Mouse (Mus musculus): ENCODE data around the gene Nim1k. TPM values are rescaled to one million over a fixed set of nuclear protein-coding genes. Genes with fewer than 3 reads are reported as not detected.
"Not testable (repeated sequence)": the region's sequence is repeated elsewhere in the genome, so short reads cannot be mapped to it uniquely, and the experiment has no call there.

Nim1k gene
- polyA plus RNA-seq, 1 experiment = 0.10 TPM

- WGBS = 80% methylated on average over 6 of the region's 6 CpGs
These were observed 24.2 kb downstream of the Nim1k start for GRCm38 (mm10) chr13:119731448-119731847.

DNA sequence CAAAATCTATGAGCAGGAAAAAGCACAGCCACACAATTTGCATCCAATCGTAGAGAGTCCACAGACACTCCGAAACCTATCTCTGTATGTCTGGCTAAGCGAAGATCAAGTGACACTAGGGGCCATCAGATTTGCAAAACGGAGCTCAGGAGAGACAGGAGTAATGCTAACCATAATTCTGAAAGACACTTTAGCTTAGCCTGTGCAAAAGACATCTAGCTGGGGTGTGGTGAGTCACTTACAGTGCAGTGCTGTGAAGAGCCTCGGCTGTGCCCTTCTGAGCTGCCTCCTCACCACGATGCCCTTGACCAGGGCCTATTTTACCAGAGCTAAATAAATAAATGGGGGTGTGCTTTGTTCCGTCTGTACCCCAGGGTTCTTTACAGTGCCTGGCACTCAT is 26.3 kb downstream of the Nim1k start:
- WGBS = 79% methylated on average over 7 of the region's 7 CpGs
- DNase-seq (ENCODE audit: low read depth, low spot score) = no peak

More at GRCm38 (mm10) chr13:119731448-119731847, 24.2 kb downstream of the Nim1k start:
- DNase-seq (ENCODE audit: low read depth, low spot score) = no peak

- DNase-seq (ENCODE audit: low read depth, low spot score) = no peak
- WGBS = 78% methylated on average over 26 of the region's 26 CpGs
These were observed 27.9 kb downstream of the Nim1k start for GRCm38 (mm10) chr13:119727608-119728387.

DNA sequence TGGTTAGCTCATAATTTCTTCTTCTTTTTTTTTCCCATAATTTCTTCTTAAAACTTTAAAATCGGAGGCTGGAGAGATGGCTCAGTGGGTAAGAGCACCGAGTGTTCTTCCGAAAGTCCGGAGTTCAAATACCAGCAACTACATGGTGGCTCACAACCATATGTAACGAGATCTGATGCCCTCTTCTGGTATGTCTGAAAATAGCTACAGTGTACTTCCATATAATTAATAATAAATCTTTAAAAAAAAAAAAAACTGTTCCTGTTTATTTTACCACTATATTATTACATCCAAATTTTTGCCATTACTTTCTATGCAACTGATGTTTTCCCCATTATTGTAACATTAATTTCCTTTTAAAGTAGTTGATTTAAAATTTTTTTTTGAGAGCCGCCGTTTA is 31.1 kb downstream of the Nim1k start:
- no peak for DNase-seq (ENCODE audit: low read depth, low spot score)
- WGBS = 72% methylated on average over 7 of the region's 7 CpGs

- WGBS = 51% methylated on average over 5 of the region's 5 CpGs
- DNase-seq (ENCODE audit: low read depth, low spot score) = no peak
These were observed 32.3 kb downstream of the Nim1k start for GRCm38 (mm10) chr13:119723368-119723767.

GRCm38 (mm10) chr13:119722447-119722846 is 33.2 kb downstream of the Nim1k start:
- no peak for DNase-seq (ENCODE audit: low read depth, low spot score)
- WGBS = 73% methylated on average over 3 of the region's 3 CpGs

DNA sequence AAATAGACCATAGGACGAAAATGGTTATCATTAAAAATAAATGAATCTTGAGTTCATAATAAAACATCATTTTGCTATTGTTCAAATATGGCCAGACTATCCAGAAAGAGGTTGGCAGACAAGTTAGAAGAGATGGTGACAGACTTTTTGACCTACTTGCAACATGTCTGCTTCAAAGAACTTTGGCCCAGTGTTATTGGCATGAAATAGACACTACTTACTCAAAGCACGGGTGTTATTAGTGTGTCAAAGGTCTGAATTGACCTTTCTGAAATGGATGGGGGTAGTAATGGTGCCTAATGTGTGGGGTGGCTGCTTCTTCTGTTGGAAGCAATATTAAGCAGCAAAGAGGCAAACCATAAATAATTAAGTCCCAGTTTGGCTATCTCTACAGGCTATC is 39.6 kb downstream of the Nim1k start:
- WGBS = 76% methylated on average over 2 of the region's 2 CpGs
- no peak for DNase-seq (ENCODE audit: low read depth, low spot score)

DNA sequence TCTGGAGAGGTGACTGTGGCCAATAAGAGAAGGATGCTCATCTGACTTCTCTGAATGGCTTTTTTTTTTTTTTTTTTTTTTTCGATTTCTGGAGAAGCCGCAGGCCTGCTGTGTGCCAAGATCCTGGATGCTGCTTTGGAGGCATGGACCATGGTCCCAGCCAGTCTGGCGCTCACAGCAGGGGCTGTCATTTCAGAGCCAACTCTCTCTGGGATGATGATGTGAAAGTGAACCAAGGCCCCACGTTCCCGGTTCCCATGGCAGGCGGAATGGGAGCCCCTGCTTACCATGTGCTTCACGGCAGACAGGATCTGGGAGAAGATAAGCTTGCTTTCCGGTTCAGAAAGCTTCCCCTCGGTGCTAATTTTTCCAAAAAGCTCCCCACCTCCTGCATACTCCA is 41.9 kb downstream of the Nim1k start:
- WGBS = 76% methylated on average over 9 of the region's 9 CpGs
- DNase-seq (ENCODE audit: low read depth, low spot score) = no peak

DNA sequence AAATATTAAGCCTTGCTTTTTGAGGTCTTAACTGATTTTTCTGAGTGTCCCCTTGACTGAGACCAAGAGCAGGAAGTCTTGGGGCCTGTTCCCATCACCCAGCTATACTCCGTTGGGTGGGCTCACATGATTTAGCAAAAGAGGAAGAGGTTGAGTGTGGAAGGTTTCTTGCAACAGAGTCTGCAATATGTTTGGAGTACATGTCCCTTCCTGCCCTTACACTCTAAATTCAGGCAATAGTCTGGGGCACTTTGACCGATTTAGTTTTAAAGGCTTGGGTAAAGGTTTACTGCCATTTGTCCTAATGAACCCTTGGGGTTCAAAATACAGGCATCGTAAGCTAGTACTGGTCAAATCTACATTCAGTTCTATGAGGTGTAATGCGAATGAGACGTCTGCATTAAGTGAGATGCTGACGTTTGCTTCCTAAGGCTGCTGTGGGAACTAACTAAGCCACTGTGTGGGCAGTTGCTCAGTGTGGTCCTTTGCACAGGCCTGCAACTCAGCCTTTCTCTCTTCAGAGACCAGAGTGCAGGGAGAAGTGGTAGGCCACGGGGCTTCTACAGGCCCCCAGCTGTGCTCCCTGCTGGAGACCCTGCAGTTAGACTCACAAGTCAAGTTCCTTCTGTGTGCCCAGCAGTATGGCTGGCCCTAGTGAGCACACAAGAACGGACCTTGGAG is 42.4 kb downstream of the Nim1k start:
- no peak for DNase-seq (ENCODE audit: low read depth, low spot score)

DNA sequence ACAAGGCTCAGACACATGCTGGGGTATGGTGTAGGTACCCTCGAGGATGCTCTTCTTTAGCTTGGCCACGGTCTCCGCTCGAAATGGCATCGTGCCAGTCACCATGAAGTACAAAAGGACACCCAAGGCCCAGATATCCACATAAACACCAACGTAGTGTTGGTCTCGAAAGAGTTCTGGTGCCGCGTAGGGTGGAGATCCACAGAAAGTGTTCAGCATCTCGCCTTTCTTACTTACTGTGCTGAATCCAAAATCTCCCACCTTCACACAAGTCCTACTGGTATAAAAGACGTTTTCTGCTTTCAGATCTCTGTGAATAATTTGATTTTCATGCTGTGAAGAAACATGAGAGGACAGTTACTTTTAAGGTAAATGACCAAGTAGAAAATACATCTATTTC is 43.2 kb downstream of the Nim1k start:
- no peak for DNase-seq (ENCODE audit: low read depth, low spot score)
- 90% methylated on average over 11 of the region's 11 CpGs for WGBS

More for the DNA sequence above, 42.4 kb downstream of the Nim1k start:
- WGBS = 75% methylated on average over 8 of the region's 8 CpGs

- no peak for DNase-seq (ENCODE audit: low read depth, low spot score)
- 52% methylated on average over 10 of the region's 10 CpGs for WGBS
These were observed 45.4 kb downstream of the Nim1k start for GRCm38 (mm10) chr13:119710268-119710610.

DNA sequence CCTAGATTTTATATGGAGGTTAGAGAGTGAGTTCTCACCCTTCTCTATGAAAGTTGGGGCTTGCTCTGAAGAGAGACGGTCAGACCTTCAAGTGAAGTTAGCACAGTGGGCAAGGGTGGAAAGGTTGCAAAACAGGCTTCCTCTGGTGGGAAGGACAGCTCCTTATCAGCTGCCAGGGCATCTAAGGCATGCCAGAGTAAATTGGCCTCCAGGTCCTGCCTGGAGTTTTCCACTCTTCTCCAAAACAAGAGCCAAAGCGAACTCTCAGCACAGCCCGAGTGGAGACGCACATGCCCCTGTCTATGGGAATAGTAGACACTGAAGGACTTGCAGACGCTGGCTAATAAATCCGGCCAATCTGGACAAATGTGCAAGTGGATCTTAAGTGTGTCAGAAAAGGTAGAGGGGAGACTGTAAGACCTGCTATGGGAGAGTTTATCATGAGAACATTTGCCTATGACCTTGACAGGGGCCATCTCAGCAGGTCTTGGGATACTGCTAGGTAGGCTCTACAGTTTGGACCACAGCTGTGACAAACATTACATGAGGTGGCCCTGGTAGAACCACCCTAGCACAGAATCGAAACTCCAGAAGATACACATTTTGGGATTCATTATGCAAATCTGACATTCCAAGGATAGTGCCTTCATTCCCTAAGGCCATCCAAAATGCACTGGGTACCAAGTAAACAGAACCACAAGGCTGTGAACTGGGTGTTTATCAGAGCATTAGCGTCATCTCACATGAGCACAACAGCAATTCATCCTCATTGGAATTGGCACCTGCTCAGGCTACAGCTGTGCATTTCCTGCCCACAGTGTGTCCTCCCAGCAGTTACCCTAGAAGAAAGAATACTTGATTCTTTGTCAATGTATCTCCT is 46.1 kb downstream of the Nim1k start:
- no peak for DNase-seq (ENCODE audit: low read depth, low spot score)
- 85% methylated on average over 8 of the region's 8 CpGs for WGBS

GRCm38 (mm10) chr13:119708941-119709340 is 46.7 kb downstream of the Nim1k start:
- WGBS = 78% methylated on average over 5 of the region's 5 CpGs
- DNase-seq (ENCODE audit: low read depth, low spot score) = no peak

- no peak for DNase-seq (ENCODE audit: low read depth, low spot score)
- 60% methylated on average over 6 of the region's 6 CpGs for WGBS
These were observed 47.8 kb downstream of the Nim1k start for GRCm38 (mm10) chr13:119707906-119708305.

DNA sequence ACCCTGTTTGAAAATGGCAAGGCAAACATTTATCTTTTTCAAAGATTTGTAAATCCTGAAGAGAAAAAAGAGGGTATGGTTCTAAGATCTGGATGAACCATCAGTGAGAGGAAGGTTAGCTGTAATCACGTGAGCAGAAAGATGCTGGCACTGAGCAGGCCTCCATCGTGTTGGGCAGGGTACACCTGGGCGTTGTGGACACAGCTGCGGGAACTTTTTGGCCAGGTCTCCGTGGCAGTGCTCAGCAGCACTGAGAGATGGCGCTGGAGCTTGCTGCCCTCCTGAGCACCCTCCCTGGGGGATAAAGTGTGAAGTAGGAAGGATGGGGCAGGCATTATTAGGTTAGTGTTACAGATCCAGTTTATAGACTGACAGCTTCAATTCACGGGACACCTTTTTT is 48.7 kb downstream of the Nim1k start:
- WGBS = 46% methylated on average over 7 of the region's 7 CpGs
- no peak for DNase-seq (ENCODE audit: low read depth, low spot score)

- DNase-seq (ENCODE audit: low read depth, low spot score) = not testable (repeated sequence)
- 79% methylated on average over 8 of the region's 8 CpGs for WGBS
These were observed 49.3 kb downstream of the Nim1k start for GRCm38 (mm10) chr13:119706278-119706880.

DNA sequence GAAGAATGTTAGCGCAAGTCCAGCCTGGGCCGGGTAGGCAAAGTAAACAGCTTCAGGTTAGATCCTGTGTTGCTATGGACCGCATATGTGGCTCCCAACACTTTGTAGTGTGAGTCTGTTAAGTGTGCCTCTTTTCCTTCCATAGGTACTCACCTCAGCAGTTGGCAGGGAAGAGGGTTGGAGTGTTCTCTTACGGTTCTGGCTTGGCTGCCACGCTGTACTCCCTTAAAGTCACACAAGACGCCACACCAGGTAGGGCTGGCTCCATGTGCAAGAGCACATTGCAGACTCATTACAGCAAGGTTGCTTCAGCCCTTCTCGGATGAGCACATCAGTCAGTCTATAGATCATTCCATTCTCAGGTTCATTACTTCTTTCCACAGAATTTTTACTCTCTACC is 51.4 kb downstream of the Nim1k start:
- DNase-seq (ENCODE audit: low read depth, low spot score) = no peak
- WGBS = 73% methylated on average over 7 of the region's 7 CpGs

DNA sequence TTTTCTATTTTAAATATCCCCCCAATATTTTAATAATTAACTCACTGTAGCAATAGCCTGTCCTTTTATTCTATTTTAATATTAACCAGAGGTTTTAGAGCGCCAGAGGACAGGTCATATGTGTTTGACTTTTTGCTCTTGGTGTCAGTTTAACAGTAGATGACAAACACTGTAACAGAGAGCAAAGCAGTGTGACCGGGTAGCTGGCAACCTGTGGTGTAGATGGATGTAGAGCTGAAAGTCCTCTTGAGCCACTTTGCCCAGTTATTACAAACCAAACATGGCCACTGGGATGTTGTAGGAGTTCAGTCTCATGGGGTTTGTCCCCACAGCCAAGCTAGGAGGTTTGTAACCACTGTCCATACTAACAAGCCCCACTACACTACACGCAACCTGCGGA is 57.2 kb downstream of the Nim1k start:
- WGBS = 84% methylated on average over 4 of the region's 4 CpGs
- no peak for DNase-seq (ENCODE audit: low read depth, low spot score)

GRCm38 (mm10) chr13:119696496-119696895 is 59.2 kb downstream of the Nim1k start:
- 53% methylated on average over 1 of the region's 1 CpGs for WGBS
- no peak for DNase-seq (ENCODE audit: low read depth, low spot score)

DNA sequence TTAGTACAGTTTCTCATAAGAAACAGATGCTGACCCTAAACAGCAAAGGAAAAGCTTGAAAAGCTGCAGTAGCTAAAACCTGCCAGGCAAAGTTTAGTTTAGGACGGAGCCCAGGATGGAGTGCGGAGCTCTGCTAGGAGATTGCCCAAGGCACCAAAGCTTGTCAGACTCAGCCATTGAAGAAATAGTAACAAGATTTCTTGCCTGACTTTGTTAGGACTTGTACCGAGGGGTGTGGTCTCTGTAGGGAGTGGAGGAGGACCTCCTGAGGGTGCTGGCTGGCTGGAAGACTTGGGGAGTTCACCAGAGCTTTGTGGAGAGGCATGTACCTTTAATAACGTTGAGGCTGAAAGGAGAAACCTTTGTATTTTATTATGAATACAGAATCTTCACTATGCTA is 60.0 kb downstream of the Nim1k start:
- 64% methylated on average over 4 of the region's 4 CpGs for WGBS
- no peak for DNase-seq (ENCODE audit: low read depth, low spot score)
